Mouse (Mus musculus) cortical plate, adult 2 months (tissue): ENCODE data around the gene Ascc3. TPM values are rescaled to one million over a fixed set of nuclear protein-coding genes. Genes with fewer than 3 reads are reported as not detected.

Experiments used
- H3K27ac ChIP-seq: fragments of 200-500 bp; 2 replicates; pipeline ENCODE4 v1.5.1; 2012; ENCODE audit warnings: low read length, control low read depth, inconsistent platforms; ENCODE audit not compliant: insufficient read depth
- H3K4me1 ChIP-seq: fragments of 200-500 bp; 2 replicates; pipeline ENCODE4 v1.6.1; 2011; ENCODE audit warnings: low read length; ENCODE audit not compliant: control insufficient read depth, insufficient read depth
- H3K4me3 ChIP-seq: fragments of 200-500 bp; 2 replicates; pipeline ENCODE4 v1.5.1; 2011; ENCODE audit warnings: mild to moderate bottlenecking, low read length, control low read depth; ENCODE audit not compliant: insufficient read depth
- CTCF ChIP-seq: fragments of 200-500 bp; IDR thresholded peaks from 2 replicates; pipeline ENCODE4 v1.5.1; 2011; ENCODE audit warnings: mild to moderate bottlenecking, control low read depth, low read length; ENCODE audit not compliant: insufficient read depth; ENCODE audit errors: extremely low read depth
- POLR2A ChIP-seq: fragments of 200-500 bp; IDR thresholded peaks from 2 replicates; pipeline ENCODE4 v1.6.1; 2011; ENCODE audit warnings: mild to moderate bottlenecking, low read length, control low read depth; ENCODE audit not compliant: insufficient read depth; ENCODE audit errors: extremely low read depth
- polyA plus RNA-seq: library from polyadenylated mRNA; depleted of rRNA; stranded (reverse); fragments of >200 nt; gene quantifications from 2 replicates; pipeline ENCODE4 v1.2.3, GENCODE M21; 2012

Gene Ascc3
- polyA plus RNA-seq, 1 experiment, result 15.0 TPM

GRCm38 (mm10) chr10:50711765-50712164, 119.3 kb downstream of the Ascc3 start:
- H3K4me1 ChIP-seq, result no peaks in the 10 kb centered on the region
- TF ChIP-seq CTCF (no peak), POLR2A (no peak)
- no peak overlapping the region for H3K4me3 ChIP-seq
- no peak overlapping the region for H3K27ac ChIP-seq

GRCm38 (mm10) chr10:50733459-50733858, 141.0 kb downstream of the Ascc3 start:
- Histone ChIP-seq H3K4me3 (no peak overlapping the region), H3K4me1 (no peaks in the 10 kb centered on the region), H3K27ac (no peak overlapping the region)
- no peak for TF ChIP-seq POLR2A
- no peak for TF ChIP-seq CTCF

DNA sequence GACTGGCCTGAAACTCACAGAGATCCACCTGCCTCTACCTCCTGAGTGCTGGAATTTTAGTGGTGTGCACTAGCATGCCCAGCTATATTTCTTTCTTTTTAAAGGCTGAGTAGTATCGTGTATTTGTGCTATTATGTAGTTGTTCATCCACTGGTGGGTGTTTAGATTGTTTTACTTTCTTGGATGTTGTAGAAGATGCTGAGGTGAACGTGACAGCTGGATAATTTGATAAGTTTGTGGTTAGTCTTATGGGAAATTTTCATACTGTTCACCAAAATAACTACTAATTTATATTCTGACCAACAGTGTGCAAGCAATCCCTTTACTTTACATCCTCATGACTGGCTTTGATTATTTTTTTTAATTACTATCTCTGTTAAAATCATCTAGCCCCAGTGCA, 169.6 kb downstream of the Ascc3 start:
- H3K27ac ChIP-seq, result no peak overlapping the region
- no peaks in the 10 kb centered on the region for H3K4me1 ChIP-seq
- no peak overlapping the region for H3K4me3 ChIP-seq
- TF ChIP-seq POLR2A (no peak), CTCF (no peak)

GRCm38 (mm10) chr10:50762984-50763383, 170.5 kb downstream of the Ascc3 start:
- Histone ChIP-seq H3K4me1 (no peaks in the 10 kb centered on the region), H3K4me3 (no peak overlapping the region), H3K27ac (no peak overlapping the region)
- no peak for TF ChIP-seq CTCF
- no peak for TF ChIP-seq POLR2A

- no peak for TF ChIP-seq POLR2A
- no peak for TF ChIP-seq CTCF
- Histone ChIP-seq H3K4me1 (no peaks in the 10 kb centered on the region), H3K27ac (no peak overlapping the region), H3K4me3 (no peak overlapping the region)
These were observed 171.2 kb downstream of the Ascc3 start for GRCm38 (mm10) chr10:50763457-50764310.

DNA sequence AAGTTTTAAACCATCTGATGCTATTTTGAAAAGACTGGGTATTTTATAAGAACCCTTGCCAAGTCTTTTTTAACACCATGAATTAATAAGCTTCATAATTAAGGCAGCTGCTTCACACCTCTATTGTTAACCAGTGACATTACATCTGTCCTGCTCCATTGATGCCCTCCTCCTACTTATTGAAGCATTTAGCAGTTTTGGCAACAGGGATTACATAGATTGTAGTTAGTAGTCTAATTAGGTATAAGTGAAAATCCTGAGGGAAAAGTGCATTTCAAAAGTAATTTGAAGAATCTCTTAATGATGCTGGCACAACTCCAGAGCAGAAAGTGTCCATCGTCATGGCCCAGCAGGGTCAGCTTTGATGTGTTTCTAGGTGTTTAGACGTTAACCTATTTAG, 180.3 kb downstream of the Ascc3 start:
- Histone ChIP-seq H3K4me1 (no peaks in the 10 kb centered on the region), H3K27ac (no peak overlapping the region), H3K4me3 (no peak overlapping the region)
- TF ChIP-seq CTCF, result no peak
- TF ChIP-seq POLR2A, result no peak

DNA sequence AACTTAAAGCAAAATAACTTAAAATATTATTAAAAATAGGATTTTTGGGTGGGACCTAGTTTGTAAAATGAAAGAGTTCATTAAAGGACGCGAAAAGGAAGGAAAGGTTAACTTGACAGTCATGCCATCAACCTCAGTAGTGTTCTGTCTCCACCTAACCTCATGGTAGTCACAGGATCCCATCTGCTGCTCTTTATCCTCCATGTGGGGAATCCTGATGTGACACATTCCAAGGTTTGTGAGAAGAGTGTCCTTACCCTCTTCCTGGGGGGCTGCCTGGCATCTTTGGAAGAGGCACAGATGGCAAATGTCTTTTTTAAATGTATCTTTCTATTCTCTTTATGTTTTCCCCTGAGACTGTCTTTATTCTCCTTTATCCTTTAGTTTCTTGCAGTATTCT, 181.4 kb downstream of the Ascc3 start:
- no peak overlapping the region for H3K27ac ChIP-seq
- H3K4me1 ChIP-seq, result no peaks in the 10 kb centered on the region
- H3K4me3 ChIP-seq, result no peak overlapping the region
- TF ChIP-seq CTCF, result no peak
- TF ChIP-seq POLR2A, result no peak

GRCm38 (mm10) chr10:50792840-50793239, 200.4 kb downstream of the Ascc3 start:
- Histone ChIP-seq H3K27ac (no peak overlapping the region), H3K4me3 (no peak overlapping the region), H3K4me1 (no peaks in the 10 kb centered on the region)
- TF ChIP-seq POLR2A (no peak), CTCF (no peak)

GRCm38 (mm10) chr10:50801594-50801993, 209.1 kb downstream of the Ascc3 start:
- H3K4me3 ChIP-seq, result no peak overlapping the region
- H3K27ac ChIP-seq, result no peak overlapping the region
- no peaks in the 10 kb centered on the region for H3K4me1 ChIP-seq
- TF ChIP-seq POLR2A, result no peak
- TF ChIP-seq CTCF, result no peak

GRCm38 (mm10) chr10:50802380-50802779, 209.9 kb downstream of the Ascc3 start:
- TF ChIP-seq POLR2A, result no peak
- H3K4me1 ChIP-seq, result no peaks in the 10 kb centered on the region
- no peak overlapping the region for H3K4me3 ChIP-seq
- no peak overlapping the region for H3K27ac ChIP-seq
